Mouse (Mus musculus) intestine, postnatal 0 days (tissue): Measurements from ENCODE around the gene Fam160a1. TPM values are rescaled to one million over a fixed set of nuclear protein-coding genes. Genes with fewer than 3 reads are reported as not detected.

Experiments
- ATAC-seq: fragments of 200-750 bp; cut with Nextera tagmentation; 2 replicates; pipeline ENCODE4 v1.8.0; 2017; ENCODE audit warnings: mild to moderate bottlenecking, moderate TSS enrichment, moderate library complexity
- H3K27ac ChIP-seq: fragments of 300-500 bp; sonication (generic); 2 replicates; pipeline ENCODE4 v1.5.1; 2014; ENCODE audit warnings: mild to moderate bottlenecking, low read depth, low read length, moderate library complexity
- H3K27me3 ChIP-seq: fragments of 300-500 bp; sonication (generic); replicated peaks from 2 replicates; pipeline ENCODE4 v1.6.1; 2014; ENCODE audit warnings: low read length, mixed read lengths; ENCODE audit not compliant: control insufficient read depth, insufficient read depth
- H3K36me3 ChIP-seq: fragments of 300-500 bp; sonication (generic); 2 replicates; pipeline ENCODE4 v1.6.1; 2014; ENCODE audit warnings: mild to moderate bottlenecking, moderate library complexity; ENCODE audit not compliant: control insufficient read depth, insufficient read depth
- H3K4me1 ChIP-seq: fragments of 300-500 bp; sonication (generic); replicated peaks from 2 replicates; pipeline ENCODE4 v1.6.1; 2014; ENCODE audit warnings: antibody characterized with exemption, low read length, mixed read lengths; ENCODE audit not compliant: control insufficient read depth, insufficient read depth
- H3K4me2 ChIP-seq: fragments of 300-500 bp; sonication (generic); replicated peaks from 2 replicates; pipeline ENCODE4 v1.6.1; 2014; ENCODE audit warnings: low read depth, mild to moderate bottlenecking, moderate library complexity
- H3K4me3 ChIP-seq: fragments of 300-500 bp; sonication (generic); 2 replicates; pipeline ENCODE4 v1.5.1; 2014; ENCODE audit warnings: low read depth, low read length
- H3K9ac ChIP-seq: fragments of 300-500 bp; sonication (generic); 2 replicates; pipeline ENCODE4 v1.6.1; 2014; ENCODE audit warnings: mild to moderate bottlenecking, low read depth, low read length
- H3K9me3 ChIP-seq: fragments of 300-500 bp; sonication (generic); 2 replicates; pipeline ENCODE4 v1.6.1; 2016; ENCODE audit warnings: mixed run types; ENCODE audit not compliant: control insufficient read depth
- CTCF ChIP-seq: sonication (generic); IDR thresholded peaks from 2 replicates; pipeline ENCODE4 v1.5.1; 2016; ENCODE audit warnings: low read depth, mild to moderate bottlenecking, control low read depth, antibody characterized with exemption, moderate library complexity
- WGBS: fragments of 180-500 bp; shearing (Covaris S2); extraction: QIAGEN DNeasy Blood & Tissue Kit; methylation state at CpG from one replicate; pipeline ENCODE4 v1.1.7; 2014; 5-methylcytosine and 5-hydroxymethylcytosine counted together
- polyA plus RNA-seq: library from polyadenylated mRNA; unstranded; fragments of >200 nt; fragmentation: Nextera tagmentation; extraction: Ambion mirVana; gene quantifications from 2 replicates; pipeline ENCODE4 v1.2.1, GENCODE M21; 2015

Gene Fam160a1
- polyA plus RNA-seq, 1 experiment from 2014 or later: 2.6 TPM

GRCm38 (mm10) chr3:85644814-85645213 is 172.3 kb downstream of the Fam160a1 start:
- 89% methylated on average over 3 of the region's 3 CpGs for WGBS
- no peak for ATAC-seq
- TF ChIP-seq CTCF: no peak
- Histone ChIP-seq H3K4me2 (no peak overlapping the region), H3K36me3 (no peaks in the 10 kb centered on the region; the same call in 1 of the 2 replicates), H3K9ac (no peak overlapping the region), H3K4me3 (no peak overlapping the region), H3K27me3 (no peaks in the 10 kb centered on the region), H3K9me3 (no peaks in the 10 kb centered on the region), H3K4me1 (no peaks in the 10 kb centered on the region), H3K27ac (no peak overlapping the region)

- 73% methylated on average over 3 of the region's 3 CpGs for WGBS
- TF ChIP-seq CTCF: no peak
- Histone ChIP-seq H3K36me3 (no peaks in the 10 kb centered on the region), H3K4me2 (no peak overlapping the region), H3K9me3 (no peaks in the 10 kb centered on the region), H3K9ac (no peak overlapping the region), H3K27me3 (no peaks in the 10 kb centered on the region), H3K27ac (no peak overlapping the region), H3K4me3 (no peak overlapping the region), H3K4me1 (no peaks in the 10 kb centered on the region)
- no peak for ATAC-seq
Measured at GRCm38 (mm10) chr3:85641751-85642150, 175.3 kb downstream of the Fam160a1 start.

- 84% methylated on average over 5 of the region's 5 CpGs for WGBS
- TF ChIP-seq CTCF: no peak
- Histone ChIP-seq H3K27me3 (no peaks in the 10 kb centered on the region), H3K36me3 (no peaks in the 10 kb centered on the region), H3K4me1 (no peaks in the 10 kb centered on the region), H3K27ac (no peak overlapping the region), H3K4me3 (no peak overlapping the region), H3K9me3 (no peaks in the 10 kb centered on the region), H3K4me2 (no peak overlapping the region), H3K9ac (no peak overlapping the region)
- no peak for ATAC-seq
Measured at GRCm38 (mm10) chr3:85636716-85637447, 180.2 kb downstream of the Fam160a1 start.

- H3K4me1 ChIP-seq: no peaks in the 10 kb centered on the region
- no peak overlapping the region for H3K4me3 ChIP-seq
- H3K9me3 ChIP-seq: no peaks in the 10 kb centered on the region
- no peaks in the 10 kb centered on the region for H3K27me3 ChIP-seq
- no peak overlapping the region for H3K27ac ChIP-seq
- H3K9ac ChIP-seq: no peak overlapping the region
- 56% methylated on average over 2 of the region's 2 CpGs for WGBS
- H3K36me3 ChIP-seq: no peaks in the 10 kb centered on the region
- no peak overlapping the region for H3K4me2 ChIP-seq
- TF ChIP-seq CTCF: no peak
- ATAC-seq: no peak
Measured at GRCm38 (mm10) chr3:85635591-85635990, 181.5 kb downstream of the Fam160a1 start.

GRCm38 (mm10) chr3:85635126-85635419 is 182.0 kb downstream of the Fam160a1 start:
- no peak for TF ChIP-seq CTCF
- no peaks in the 10 kb centered on the region for H3K4me1 ChIP-seq
- H3K27me3 ChIP-seq: no peaks in the 10 kb centered on the region
- no peaks in the 10 kb centered on the region for H3K9me3 ChIP-seq
- no peak for ATAC-seq
- no peak overlapping the region for H3K4me3 ChIP-seq
- H3K4me2 ChIP-seq: no peak overlapping the region
- no peak overlapping the region for H3K27ac ChIP-seq
- H3K36me3 ChIP-seq: no peaks in the 10 kb centered on the region
- H3K9ac ChIP-seq: no peak overlapping the region
- 40% methylated on average over 2 of the region's 2 CpGs for WGBS

GRCm38 (mm10) chr3:85634389-85635125 is 182.5 kb downstream of the Fam160a1 start:
- Histone ChIP-seq H3K4me2 (no peak overlapping the region), H3K9me3 (no peaks in the 10 kb centered on the region), H3K27ac (no peak overlapping the region), H3K9ac (no peak overlapping the region), H3K36me3 (no peaks in the 10 kb centered on the region), H3K4me1 (no peaks in the 10 kb centered on the region), H3K4me3 (no peak overlapping the region), H3K27me3 (no peaks in the 10 kb centered on the region)
- WGBS: 79% methylated on average over 8 of the region's 8 CpGs
- no peak for ATAC-seq
- no peak for TF ChIP-seq CTCF
